Mouse (Mus musculus) limb, embryonic 10.5 days (tissue): Measurements from ENCODE around the gene Fam71f1. TPM values are rescaled to one million over a fixed set of nuclear protein-coding genes. Genes with fewer than 3 reads are reported as not detected.

Source experiments
- DNase-seq: peaks from one replicate; pipeline ENCODE4 v3.0.0-alpha.2; 2017; ENCODE audit warnings: low spot score
- H3K27ac ChIP-seq: fragments of 300-500 bp; sonication (generic); 2 replicates; pipeline ENCODE4 v1.5.1; 2016; ENCODE audit warnings: mild to moderate bottlenecking
- H3K27me3 ChIP-seq: fragments of 300-500 bp; sonication (generic); 2 replicates; pipeline ENCODE4 v1.6.1; 2016; ENCODE audit warnings: low read depth, mild to moderate bottlenecking; ENCODE audit not compliant: poor library complexity, severe bottlenecking
- H3K36me3 ChIP-seq: fragments of 300-500 bp; sonication (generic); 2 replicates; pipeline ENCODE4 v1.6.1; 2016; ENCODE audit warnings: mild to moderate bottlenecking, moderate library complexity
- H3K4me1 ChIP-seq: fragments of 300-500 bp; sonication (generic); 2 replicates; pipeline ENCODE4 v1.6.1; 2016
- H3K4me3 ChIP-seq: fragments of 300-500 bp; sonication (generic); 2 replicates; pipeline ENCODE4 v1.5.1; 2016; ENCODE audit warnings: mild to moderate bottlenecking, moderate library complexity
- H3K9me3 ChIP-seq: fragments of 300-500 bp; sonication (generic); replicated peaks from 2 replicates; pipeline ENCODE4 v1.6.1; 2016; ENCODE audit warnings: mild to moderate bottlenecking
- WGBS: fragments of 180-500 bp; shearing (Covaris S2); methylation state at CpG from one replicate; pipeline ENCODE4 v1.1.7; 2016; 5-methylcytosine and 5-hydroxymethylcytosine counted together
- polyA plus RNA-seq: library from polyadenylated mRNA; unstranded; fragments of >200 nt; fragmentation: Nextera tagmentation; extraction: Ambion mirVana; gene quantifications from 2 replicates; pipeline ENCODE4 v1.2.1, GENCODE M21; 2016

Gene Fam71f1
- 0.09 TPM in 1 of 2 replicates, not detected in the other for polyA plus RNA-seq

- no peaks in the 10 kb centered on the region for H3K36me3 ChIP-seq
- no peaks in the 10 kb centered on the region for H3K9me3 ChIP-seq
- DNase-seq = no peak
- WGBS = 66% methylated on average over 5 of the region's 5 CpGs
- no peak within 1 kb of the TSS for H3K27ac ChIP-seq
- H3K4me1 ChIP-seq = no peaks in the 10 kb centered on the region
- no peaks in the 10 kb centered on the region for H3K27me3 ChIP-seq
- H3K4me3 ChIP-seq = no peak within 1 kb of the TSS
Observed at GRCm38 (mm10) chr6:29318879-29319278, at the start of gene Fam71f1. Fam71f1 (plus strand) TSS chr6:29319140.

DNA sequence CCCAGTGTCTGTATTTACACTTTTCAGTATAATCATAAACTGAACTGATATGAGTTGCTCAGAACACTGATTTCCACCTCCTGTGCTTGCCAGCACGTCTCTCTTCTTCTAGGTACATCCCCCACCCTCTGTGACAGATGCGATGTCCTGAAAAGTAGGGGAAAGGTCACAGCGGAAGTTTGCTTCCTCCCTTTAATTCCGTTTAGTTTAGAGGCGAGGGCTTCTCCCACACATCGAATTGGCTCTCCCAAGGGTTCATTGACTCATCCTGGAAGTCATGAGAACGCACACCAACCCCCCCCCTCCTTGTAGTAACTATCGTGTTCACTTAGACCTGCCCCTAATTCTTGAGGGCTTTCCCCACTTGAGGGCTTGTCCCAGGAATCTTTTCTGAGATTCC is 48.0 kb upstream of the Fam71f1 start:
- Histone ChIP-seq H3K4me1 (peaks cover 19% of the 10 kb centered on the region), H3K9me3 (no peaks in the 10 kb centered on the region), H3K27ac (no peak overlapping the region), H3K27me3 (no peaks in the 10 kb centered on the region), H3K36me3 (peaks cover 20% of the 10 kb centered on the region), H3K4me3 (no peak overlapping the region)
- WGBS = 9% methylated on average over 8 of the region's 8 CpGs
- no peak for DNase-seq

DNA sequence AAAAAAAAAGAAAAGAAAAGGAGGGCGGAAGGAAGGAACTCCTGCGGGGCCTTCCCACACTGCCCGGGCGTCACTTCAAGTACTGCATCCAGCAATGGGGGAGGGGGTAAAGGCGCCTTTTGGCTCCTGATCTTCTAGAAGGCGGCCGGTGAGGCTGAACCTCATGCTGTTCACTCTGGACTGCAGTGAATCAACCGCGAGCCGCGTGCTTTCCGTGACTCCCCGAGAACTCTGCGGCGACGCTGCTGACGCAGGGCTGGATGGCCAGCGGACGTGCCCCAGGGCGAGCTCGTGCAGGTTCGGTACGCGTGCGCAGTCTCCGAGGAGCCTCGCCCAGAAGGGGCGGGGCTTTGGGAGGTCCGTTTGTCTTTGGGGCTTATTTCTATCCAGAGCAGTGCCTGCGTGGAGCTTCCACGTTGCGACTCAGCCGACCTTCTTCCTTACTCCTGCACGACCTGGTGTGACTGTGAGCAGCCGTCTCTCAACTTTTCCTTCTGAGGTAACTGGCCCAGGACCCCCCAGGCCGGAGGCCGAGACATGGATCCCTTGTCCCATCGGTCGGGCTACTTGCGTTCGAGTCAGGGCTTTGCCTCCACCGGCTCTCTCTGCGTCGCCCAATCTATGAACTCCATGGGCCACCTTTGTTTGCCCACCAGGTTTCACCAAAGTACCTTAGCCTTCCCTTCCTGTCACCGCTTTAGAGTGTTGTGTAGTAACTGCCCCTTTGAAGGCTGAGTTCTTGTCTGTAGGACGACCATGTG is 46.4 kb upstream of the Fam71f1 start, which contains the start of gene Hilpda:
Gene Hilpda, plus strand, starts transcription at position 177 of the 761 bp plus-strand sequence.
- H3K27me3 ChIP-seq = no peaks in the 10 kb centered on the region
- under 1% methylated on average over 46 of the region's 46 CpGs for WGBS
- H3K27ac ChIP-seq = peak within 1 kb of the TSS; percentile 90
- peaks cover 19% of the 10 kb centered on the region for H3K4me1 ChIP-seq
- DNase-seq = peak; percentile 96
- H3K9me3 ChIP-seq = no peaks in the 10 kb centered on the region
- peaks cover 25% of the 10 kb centered on the region for H3K36me3 ChIP-seq
- peak within 1 kb of the TSS; percentile 76 for H3K4me3 ChIP-seq

- H3K27ac ChIP-seq = no peak overlapping the region
- H3K4me3 ChIP-seq = no peak overlapping the region
- no peaks in the 10 kb centered on the region for H3K9me3 ChIP-seq
- H3K36me3 ChIP-seq = peaks cover 25% of the 10 kb centered on the region
- peaks cover 13% of the 10 kb centered on the region for H3K4me1 ChIP-seq
- H3K27me3 ChIP-seq = no peaks in the 10 kb centered on the region
- WGBS = 92% methylated on average over 5 of the region's 5 CpGs
- DNase-seq = no peak
Observed at GRCm38 (mm10) chr6:29276746-29277145, 42.2 kb upstream of the Fam71f1 start.

GRCm38 (mm10) chr6:29278513-29279267 is 40.2 kb upstream of the Fam71f1 start:
- no peaks in the 10 kb centered on the region for H3K27me3 ChIP-seq
- H3K27ac ChIP-seq = no peak overlapping the region
- 34% methylated on average over 8 of the region's 8 CpGs for WGBS
- DNase-seq = peak; percentile 45
- H3K36me3 ChIP-seq = peaks cover 25% of the 10 kb centered on the region
- H3K9me3 ChIP-seq = no peaks in the 10 kb centered on the region
- no peak overlapping the region; the same call in 1 of the 2 replicates for H3K4me3 ChIP-seq
- H3K4me1 ChIP-seq = peaks cover 7% of the 10 kb centered on the region; the same call in 1 of the 2 replicates

DNA sequence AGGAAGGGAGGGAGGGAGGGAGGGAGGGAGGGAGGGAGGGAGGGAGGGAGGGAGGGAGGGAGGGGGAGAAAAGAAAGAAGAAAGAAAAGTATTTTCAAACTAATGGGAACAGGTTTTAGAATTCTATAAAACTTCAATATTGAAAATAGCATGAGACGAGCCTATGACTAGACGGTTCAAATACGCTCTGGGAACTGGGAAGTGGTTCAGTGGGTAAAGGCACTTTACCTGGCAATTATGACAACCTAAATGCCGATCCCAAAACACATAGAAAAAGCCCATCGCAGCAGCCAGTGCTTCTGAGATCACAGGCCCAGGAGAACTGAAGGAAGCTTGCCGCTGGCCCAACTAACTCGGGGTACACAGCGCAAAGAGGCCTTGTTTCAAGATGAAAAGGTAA is 39.6 kb upstream of the Fam71f1 start, which contains the start of gene Fam71f2:
Gene Fam71f2, plus strand, starts transcription at position 301 of the 400 bp plus-strand sequence.
- no peak for DNase-seq
- Histone ChIP-seq H3K9me3 (no peaks in the 10 kb centered on the region), H3K4me1 (peaks cover 3% of the 10 kb centered on the region; the same call in 1 of the 2 replicates), H3K36me3 (peaks cover 22% of the 10 kb centered on the region), H3K4me3 (no peak within 1 kb of the TSS; the same call in 1 of the 2 replicates), H3K27ac (no peak within 1 kb of the TSS), H3K27me3 (no peaks in the 10 kb centered on the region)
- 87% methylated on average over 8 of the region's 8 CpGs for WGBS

- Histone ChIP-seq H3K27ac (no peak overlapping the region), H3K36me3 (peaks cover 8% of the 10 kb centered on the region), H3K9me3 (no peaks in the 10 kb centered on the region), H3K4me1 (peaks cover 3% of the 10 kb centered on the region; the same call in 1 of the 2 replicates), H3K27me3 (no peaks in the 10 kb centered on the region), H3K4me3 (no peak overlapping the region)
- 68% methylated on average over 7 of the region's 7 CpGs for WGBS
- no peak for DNase-seq
Observed at GRCm38 (mm10) chr6:29280671-29281070, 38.3 kb upstream of the Fam71f1 start.

- Histone ChIP-seq H3K27me3 (no peaks in the 10 kb centered on the region), H3K9me3 (no peaks in the 10 kb centered on the region), H3K36me3 (no peaks in the 10 kb centered on the region), H3K4me1 (no peaks in the 10 kb centered on the region), H3K4me3 (no peak overlapping the region), H3K27ac (no peak overlapping the region)
- WGBS = 77% methylated on average over 7 of the region's 7 CpGs
- DNase-seq = no peak
Observed at GRCm38 (mm10) chr6:29286870-29287269, 32.1 kb upstream of the Fam71f1 start.

GRCm38 (mm10) chr6:29287481-29287880 is 31.5 kb upstream of the Fam71f1 start:
- no peak overlapping the region for H3K27ac ChIP-seq
- no peak overlapping the region for H3K4me3 ChIP-seq
- WGBS = 43% methylated on average over 6 of the region's 6 CpGs

GRCm38 (mm10) chr6:29287944-29288343 is 31.0 kb upstream of the Fam71f1 start:
- no peak overlapping the region for H3K27ac ChIP-seq
- H3K4me3 ChIP-seq = no peak overlapping the region
- WGBS = 75% methylated on average over 5 of the region's 5 CpGs
- no peaks in the 10 kb centered on the region for H3K36me3 ChIP-seq
- H3K4me1 ChIP-seq = no peaks in the 10 kb centered on the region
- H3K27me3 ChIP-seq = no peaks in the 10 kb centered on the region
- H3K9me3 ChIP-seq = no peaks in the 10 kb centered on the region
- DNase-seq = no peak

More at GRCm38 (mm10) chr6:29287481-29287880, 31.5 kb upstream of the Fam71f1 start:
- H3K27me3 ChIP-seq = no peaks in the 10 kb centered on the region
- H3K9me3 ChIP-seq = no peaks in the 10 kb centered on the region
- no peaks in the 10 kb centered on the region for H3K4me1 ChIP-seq
- no peak for DNase-seq
- no peaks in the 10 kb centered on the region for H3K36me3 ChIP-seq

DNA sequence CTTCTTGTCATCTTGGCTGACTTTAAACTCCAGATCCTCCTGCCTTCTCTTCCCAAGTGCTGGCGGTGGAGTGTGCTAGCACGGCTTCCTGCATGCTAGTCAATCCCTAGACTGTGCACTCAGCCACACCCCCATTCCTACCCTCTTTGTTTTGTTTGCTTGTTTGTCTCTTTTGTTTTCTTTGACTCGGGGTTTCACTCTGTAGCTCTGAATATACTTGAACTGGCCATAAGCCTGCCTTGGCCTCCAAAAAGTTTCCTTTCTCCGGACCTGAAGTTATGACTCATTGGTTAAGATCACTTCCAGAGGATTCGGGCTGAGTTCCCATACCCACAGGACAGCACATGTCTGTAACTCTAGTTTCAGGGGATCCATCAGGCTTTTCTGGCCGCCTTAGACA is 30.3 kb upstream of the Fam71f1 start:
- 79% methylated on average over 6 of the region's 6 CpGs for WGBS
- no peak overlapping the region for H3K4me3 ChIP-seq

DNA sequence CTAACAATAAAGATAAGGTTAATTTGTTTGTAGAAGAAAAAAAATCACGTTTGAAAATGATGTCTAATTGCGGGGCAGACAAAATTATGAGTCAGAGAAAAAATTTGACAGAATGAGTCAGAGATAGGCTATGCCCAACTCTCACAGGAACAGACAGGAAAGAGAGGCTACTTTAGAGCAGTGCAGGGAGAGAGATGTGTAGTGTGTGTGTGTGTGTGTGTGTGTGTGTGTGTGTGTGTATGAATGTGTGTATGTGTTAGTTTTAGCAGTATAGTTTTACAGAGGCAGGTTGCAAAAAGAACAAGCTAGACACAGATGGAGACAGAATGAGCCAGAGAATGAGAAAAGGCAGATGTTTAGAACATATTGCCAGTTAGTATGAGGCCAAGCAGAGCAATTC is 19.8 kb upstream of the Fam71f1 start:
- Histone ChIP-seq H3K4me3 (no peak overlapping the region), H3K9me3 (no peaks in the 10 kb centered on the region), H3K36me3 (no peaks in the 10 kb centered on the region), H3K27ac (no peak overlapping the region), H3K4me1 (no peaks in the 10 kb centered on the region), H3K27me3 (no peaks in the 10 kb centered on the region)
- 80% methylated on average over 2 of the region's 2 CpGs for WGBS
- DNase-seq = no peak

More for the DNA sequence above, 30.3 kb upstream of the Fam71f1 start:
- no peak overlapping the region for H3K27ac ChIP-seq
- no peaks in the 10 kb centered on the region for H3K27me3 ChIP-seq
- no peaks in the 10 kb centered on the region for H3K36me3 ChIP-seq
- no peak for DNase-seq
- no peaks in the 10 kb centered on the region for H3K9me3 ChIP-seq
- H3K4me1 ChIP-seq = no peaks in the 10 kb centered on the region

- Histone ChIP-seq H3K4me1 (no peaks in the 10 kb centered on the region), H3K36me3 (no peaks in the 10 kb centered on the region), H3K9me3 (no peaks in the 10 kb centered on the region), H3K27me3 (no peaks in the 10 kb centered on the region), H3K4me3 (no peak overlapping the region), H3K27ac (no peak overlapping the region)
- DNase-seq = no peak
Observed at GRCm38 (mm10) chr6:29303251-29303650, 15.7 kb upstream of the Fam71f1 start.
